Mouse (Mus musculus) ovary, adult 18-20 months (tissue): Measurements from ENCODE around the gene Fanca.

Experiments
- DNase-seq: peaks from one replicate; pipeline ENCODE4 v3.0.0; 2022; ENCODE audit warnings: low spot score, mixed read lengths

The Fanca gene

GRCm38 (mm10) chr8:123318467-123318911, at the start of gene Fanca:
Fanca (minus strand) TSS chr8:123318576.
- peak; percentile 88 for DNase-seq

- peak; percentile 15 for DNase-seq
Observed at GRCm38 (mm10) chr8:123361082-123361739, 42.8 kb upstream of the Fanca start.

- DNase-seq: no peak
Observed at GRCm38 (mm10) chr8:123353216-123353615, 34.8 kb upstream of the Fanca start.

GRCm38 (mm10) chr8:123352786-123353185, 34.4 kb upstream of the Fanca start:
- DNase-seq: no peak

GRCm38 (mm10) chr8:123352118-123352517, 33.7 kb upstream of the Fanca start:
- no peak for DNase-seq

GRCm38 (mm10) chr8:123349073-123349472, 30.7 kb upstream of the Fanca start:
- no peak for DNase-seq

GRCm38 (mm10) chr8:123348237-123348843, 30.0 kb upstream of the Fanca start:
- DNase-seq: no peak

GRCm38 (mm10) chr8:123347293-123347692, 28.9 kb upstream of the Fanca start:
- no peak for DNase-seq

- no peak for DNase-seq
Observed at GRCm38 (mm10) chr8:123345856-123346255, 27.5 kb upstream of the Fanca start.

GRCm38 (mm10) chr8:123345135-123345534, 26.8 kb upstream of the Fanca start:
- no peak for DNase-seq

- no peak for DNase-seq
Observed at GRCm38 (mm10) chr8:123343422-123343821, 25.0 kb upstream of the Fanca start.

- no peak for DNase-seq
Observed at GRCm38 (mm10) chr8:123342911-123343310, 24.5 kb upstream of the Fanca start.

GRCm38 (mm10) chr8:123342253-123342652, 23.9 kb upstream of the Fanca start:
- DNase-seq: peak; percentile 35

- DNase-seq: no peak
Observed at GRCm38 (mm10) chr8:123341040-123342015, 23.0 kb upstream of the Fanca start.

- DNase-seq: no peak
Observed at GRCm38 (mm10) chr8:123340071-123340470, 21.7 kb upstream of the Fanca start.

- no peak for DNase-seq
Observed at GRCm38 (mm10) chr8:123337475-123337874, 19.1 kb upstream of the Fanca start.

GRCm38 (mm10) chr8:123334467-123334866, 16.1 kb upstream of the Fanca start:
- no peak for DNase-seq

- DNase-seq: no peak
Observed at GRCm38 (mm10) chr8:123333864-123334263, 15.5 kb upstream of the Fanca start.

- no peak for DNase-seq
Observed at GRCm38 (mm10) chr8:123333091-123333587, 14.8 kb upstream of the Fanca start.

GRCm38 (mm10) chr8:123332262-123333090, 14.1 kb upstream of the Fanca start, which contains the start of gene Spire2:
Spire2 (plus strand) TSS chr8:123332713.
- DNase-seq: peak; percentile 64

GRCm38 (mm10) chr8:123331810-123332209, 13.4 kb upstream of the Fanca start:
- no peak for DNase-seq
